Mouse (Mus musculus) cerebellum, adult 11 months (tissue): ENCODE results near the gene Cdc25b.
"Not testable (repeated sequence)": the region's sequence is repeated elsewhere in the genome, so short reads cannot be mapped to it uniquely, and the experiment has no call there.

Source experiments
- DNase-seq: peaks from one replicate; pipeline ENCODE4 v3.0.0; 2022

Cdc25b gene

GRCm38 (mm10) chr2:131196606-131197316 is 10.0 kb downstream of the Cdc25b start:
- no peak for DNase-seq

- DNase-seq = no peak
Measured at GRCm38 (mm10) chr2:131200710-131201109, 14.0 kb downstream of the Cdc25b start.

- no peak for DNase-seq
Measured at GRCm38 (mm10) chr2:131201262-131201661, 14.5 kb downstream of the Cdc25b start.

- no peak for DNase-seq
Measured at GRCm38 (mm10) chr2:131203816-131204409, 17.2 kb downstream of the Cdc25b start.

GRCm38 (mm10) chr2:131204410-131204981 is 17.7 kb downstream of the Cdc25b start:
- DNase-seq = no peak

GRCm38 (mm10) chr2:131205521-131206182 is 18.9 kb downstream of the Cdc25b start:
- DNase-seq = no peak

GRCm38 (mm10) chr2:131206778-131207177 is 20.0 kb downstream of the Cdc25b start, which contains the start of gene Ap5s1:
TSS of gene Ap5s1 (plus strand) at chr2:131207078.
- no peak for DNase-seq

GRCm38 (mm10) chr2:131208356-131208755 is 21.6 kb downstream of the Cdc25b start:
- no peak for DNase-seq

GRCm38 (mm10) chr2:131209125-131209795 is 22.5 kb downstream of the Cdc25b start:
- peak; percentile 39 for DNase-seq

- peak; percentile 93 for DNase-seq
Measured at GRCm38 (mm10) chr2:131209969-131210792, 23.4 kb downstream of the Cdc25b start.

- DNase-seq = peak; percentile 34
Measured at GRCm38 (mm10) chr2:131211026-131211615, 24.4 kb downstream of the Cdc25b start.

GRCm38 (mm10) chr2:131213773-131214172 is 27.0 kb downstream of the Cdc25b start:
- no peak for DNase-seq

- no peak for DNase-seq
Measured at GRCm38 (mm10) chr2:131215941-131216858, 29.5 kb downstream of the Cdc25b start.

- DNase-seq = no peak
Measured at GRCm38 (mm10) chr2:131220030-131220429, 33.3 kb downstream of the Cdc25b start.

GRCm38 (mm10) chr2:131221853-131222515 is 35.2 kb downstream of the Cdc25b start:
- no peak for DNase-seq

- no peak for DNase-seq
Measured at GRCm38 (mm10) chr2:131222562-131222961, 35.8 kb downstream of the Cdc25b start.

- DNase-seq = no peak
Measured at GRCm38 (mm10) chr2:131223569-131223968, 36.8 kb downstream of the Cdc25b start.

GRCm38 (mm10) chr2:131225178-131225577 is 38.4 kb downstream of the Cdc25b start:
- no peak for DNase-seq

- not testable (repeated sequence) for DNase-seq
Measured at GRCm38 (mm10) chr2:131226669-131227068, 39.9 kb downstream of the Cdc25b start.

GRCm38 (mm10) chr2:131227243-131227642 is 40.5 kb downstream of the Cdc25b start:
- DNase-seq = no peak
